In genomic region chr10:31519420-31519819, GRCm38 (mm10) we compare ENCODE assay signal across 9 mouse cellular contexts.
DNase-seq lines count a peak whose midpoint lies in the region; ATAC-seq and TF ChIP-seq lines count a peak whose summit lies in the region.
"Had no signal": no experiment of that assay in that cellular context is flagged by ENCODE, and none has a peak within 500 bp of the region (broad histone marks: within the 10 kb centered on the region; RNA-seq: fewer than 3 reads in every experiment).

No protein-coding gene starts in this region.

- H3K4me2 ChIP-seq in heart, embryonic 11.5 days = no peak overlapping the region
- no peak overlapping the region for H3K4me2 ChIP-seq in lung, embryonic 14.5 days

- no peak overlapping the region for H3ac ChIP-seq in C2C12 (ENCODE audit: control insufficient read depth, insufficient read length, low read depth)

- TF ChIP-seq CTCF in C2C12 (IDR thresholded peaks at IDR 0.05; ENCODE audit: control insufficient read depth, insufficient read depth, insufficient read length) = peak; percentile 21
- peak; percentile 37 for TF ChIP-seq CTCF in lung, embryonic 14.5 days (IDR thresholded peaks at IDR 0.05; ENCODE audit: low read depth)

- peaks cover 14% of the 10 kb centered on the region for H3K79me3 ChIP-seq in C2C12 (ENCODE audit: low read depth)

- no peak overlapping the region for H3K27ac ChIP-seq in heart, embryonic 11.5 days (ENCODE audit: low read depth, low read length)
- no peak overlapping the region for H3K27ac ChIP-seq in lung, embryonic 14.5 days (ENCODE audit: low read depth)

- H3K9me3 ChIP-seq in heart, embryonic 11.5 days (replicated peaks; ENCODE audit: control insufficient read depth, low read length) = no peaks in the 10 kb centered on the region
- no peaks in the 10 kb centered on the region for H3K9me3 ChIP-seq in lung, embryonic 14.5 days (ENCODE audit: low read depth, low read length)

- WGBS in heart, embryonic 11.5 days (ENCODE audit: insufficient replicate concordance) = 86% methylated on average over 1 of the region's 1 CpGs
- WGBS in lung, embryonic 14.5 days = 55% methylated on average over 1 of the region's 1 CpGs

- DNase-seq in heart, adult 18-20 months = peak; percentile 13 to 22
- peak; percentile 24 for DNase-seq in ZHBTc4 (ENCODE audit: low read depth, low spot score)
- peak; percentile 16 for DNase-seq in lung, embryonic 14.5 days
- no peak for DNase-seq in ovary, adult 18-20 months (ENCODE audit: low spot score)
- DNase-seq in testis, postnatal 10 days (ENCODE audit: low spot score) = no peak
- DNase-seq in c-Kit-positive CD71-positive TER-119-positive erythroid progenitor cells, embryonic 14.5 days (ENCODE audit: low spot score) = no peak

- peaks cover 27% of the 10 kb centered on the region for H3K79me2 ChIP-seq in C2C12 (ENCODE audit: control insufficient read depth, insufficient read depth)

- no peak overlapping the region for H3K4me3 ChIP-seq in heart, embryonic 11.5 days (ENCODE audit: low read depth, low read length)
- no peak overlapping the region for H3K4me3 ChIP-seq in C2C12 (ENCODE audit: insufficient read depth, poor library complexity, severe bottlenecking)
- H3K4me3 ChIP-seq in lung, embryonic 14.5 days (ENCODE audit: low read depth, low read length) = no peak overlapping the region

- no peak for ATAC-seq in heart, embryonic 11.5 days (replicated peaks; ENCODE audit: insufficient number of reproducible peaks, low FRiP score, low TSS enrichment)
- ATAC-seq in lung, embryonic 14.5 days (ENCODE audit: insufficient read depth) = no peak
- ATAC-seq: activated CD4-positive, CD25-positive, alpha-beta regulatory T cell, adult 4 months had no signal

- no peaks in the 10 kb centered on the region for H3K4me1 ChIP-seq in heart, embryonic 11.5 days (ENCODE audit: control insufficient read depth, insufficient read depth, low read length)
- H3K4me1 ChIP-seq in lung, embryonic 14.5 days (ENCODE audit: insufficient read depth) = no peaks in the 10 kb centered on the region

- H3K9ac ChIP-seq in heart, embryonic 11.5 days (ENCODE audit: low read depth, low read length) = no peak overlapping the region
- no peak overlapping the region for H3K9ac ChIP-seq in lung, embryonic 14.5 days

- H3K27me3 ChIP-seq in heart, embryonic 11.5 days (ENCODE audit: control insufficient read depth, insufficient read depth, low read length) = no peaks in the 10 kb centered on the region
- no peaks in the 10 kb centered on the region for H3K27me3 ChIP-seq in C2C12 (ENCODE audit: control insufficient read depth, insufficient read depth, insufficient read length)
- H3K27me3 ChIP-seq in lung, embryonic 14.5 days (ENCODE audit: insufficient read depth, low read length) = no peaks in the 10 kb centered on the region

- no peaks in the 10 kb centered on the region for H3K36me3 ChIP-seq in heart, embryonic 11.5 days (ENCODE audit: control insufficient read depth, insufficient read depth, low read length)
- H3K36me3 ChIP-seq in C2C12 (ENCODE audit: control insufficient read depth, insufficient read depth) = peaks cover 19% of the 10 kb centered on the region
- H3K36me3 ChIP-seq in lung, embryonic 14.5 days (ENCODE audit: insufficient read depth) = no peaks in the 10 kb centered on the region; the same call in 1 of the 2 replicates

TF ChIP-seq in C2C12, 6 proteins besides CTCF, POLR2A, EP300 and RAD21:
- TF ChIP-seq USF1 (IDR thresholded peaks at IDR 0.05; ENCODE audit: low read depth) (no peak), MAX (IDR thresholded peaks at IDR 0.05) (no peak), MYOD1 (IDR thresholded peaks at IDR 0.05; ENCODE audit: control insufficient read depth, insufficient read length, low read depth) (no peak), CEBPB (IDR thresholded peaks at IDR 0.05; ENCODE audit: low read depth) (no peak), MYOG (IDR thresholded peaks at IDR 0.05; ENCODE audit: control insufficient read depth, extremely low read depth, insufficient read length) (no peak), FOSL1 (IDR thresholded peaks at IDR 0.05; ENCODE audit: insufficient read depth, low read length, poor library complexity, severe bottlenecking) (no peak)

Comparison
In these comparisons a context has a peak if more than half of its experiments do, and no peak if none do; other contexts are left out.
1. DNase-seq: peak in heart, adult 18-20 months (2 of 2), ZHBTc4 (single experiment) and lung, embryonic 14.5 days (single experiment); none in ovary, adult 18-20 months (single experiment), testis, postnatal 10 days (single experiment) and c-Kit-positive CD71-positive TER-119-positive erythroid progenitor cells, embryonic 14.5 days (single experiment).